Mouse (Mus musculus): Measurements from ENCODE around the gene Srprb.

Gene Srprb

DNA sequence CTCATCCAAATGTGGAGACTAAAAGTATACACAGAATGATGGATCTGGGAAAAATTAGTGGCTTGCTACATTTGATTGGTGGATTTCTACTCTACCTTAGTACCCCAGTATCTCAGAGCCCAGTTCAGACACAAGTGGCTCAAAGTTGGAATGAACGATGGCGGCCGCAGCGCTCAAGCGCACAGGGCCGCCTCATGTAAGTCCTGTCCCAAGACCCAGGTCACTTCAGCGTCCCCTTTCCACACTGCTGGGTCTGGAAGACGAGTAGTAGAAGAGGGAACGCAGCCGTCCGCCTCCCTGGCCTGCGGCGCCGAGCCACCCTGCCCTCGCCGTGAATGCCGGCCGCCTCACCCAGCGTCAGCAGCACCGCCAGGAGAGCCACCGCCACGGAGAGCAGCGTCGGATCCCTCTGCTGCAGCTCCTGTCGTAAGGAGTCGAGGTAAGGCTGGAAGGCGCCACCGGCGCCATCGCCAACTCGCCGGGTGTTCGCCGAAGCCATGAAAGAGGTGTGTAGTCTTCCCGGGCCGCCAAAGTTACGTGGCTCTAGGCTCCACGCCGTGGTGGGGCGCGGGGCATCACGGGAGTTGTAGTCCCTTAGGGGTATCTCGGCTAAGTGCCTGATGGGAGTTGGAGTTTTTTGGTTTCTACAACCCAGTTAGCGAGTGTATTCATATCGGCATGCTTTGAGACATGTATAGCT lies at the start of gene Srprb:
Gene Srprb (minus strand): TSS at position 577 of the 700 bp plus-strand sequence.
- peak; percentile 94 to 96 for DNase-seq

DNA sequence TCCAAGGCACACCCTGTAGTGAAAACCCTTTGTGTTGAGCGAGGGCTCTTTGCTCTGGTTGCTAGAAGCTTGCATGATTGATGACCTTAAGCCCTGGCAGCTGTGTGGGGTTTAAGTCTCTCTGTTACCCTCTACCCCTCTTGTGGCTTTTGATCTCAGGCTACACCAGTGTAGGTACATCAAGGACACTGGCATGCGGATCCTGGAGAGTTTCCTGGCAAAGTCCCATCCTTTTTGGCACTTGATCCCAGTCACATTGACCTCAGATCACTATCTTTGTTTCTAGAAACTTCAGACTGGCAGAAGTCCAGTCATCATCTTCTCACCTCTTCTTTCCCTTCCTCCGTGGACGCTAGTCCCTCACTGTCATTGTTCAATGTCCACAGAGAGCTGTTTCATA lies 46.7 kb upstream of the Srprb start:
- no peak for DNase-seq

DNA sequence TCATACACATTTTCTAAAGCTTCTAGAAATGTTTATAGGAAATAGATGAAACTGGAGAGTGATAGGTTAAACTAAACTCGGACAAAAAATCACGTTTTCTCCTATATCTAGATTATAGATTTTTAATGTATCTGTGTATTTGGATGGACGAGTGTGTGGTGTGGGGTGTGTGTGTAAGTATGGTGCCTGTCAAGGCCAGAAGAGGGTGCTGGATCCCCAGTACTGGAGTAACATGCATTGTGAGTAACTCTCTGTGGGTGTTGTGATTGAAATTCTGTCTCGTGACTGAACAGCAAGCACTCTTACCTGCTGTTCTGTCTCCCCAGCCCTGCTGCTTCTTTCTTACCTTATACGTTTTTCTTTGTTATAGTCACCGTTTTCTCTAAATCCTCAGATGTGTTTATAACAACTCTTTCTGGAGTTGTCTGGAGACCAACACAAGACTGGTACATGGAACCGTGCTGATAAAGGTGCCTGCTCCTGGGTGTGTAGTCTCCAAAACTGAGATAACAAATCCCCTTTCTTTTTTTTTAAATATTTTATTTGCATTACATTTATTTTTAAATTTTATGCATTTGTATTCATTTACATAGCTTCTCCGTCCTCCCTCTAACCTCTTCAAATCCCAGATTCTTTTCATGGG lies 44.7 kb upstream of the Srprb start:
- DNase-seq = no peak

DNA sequence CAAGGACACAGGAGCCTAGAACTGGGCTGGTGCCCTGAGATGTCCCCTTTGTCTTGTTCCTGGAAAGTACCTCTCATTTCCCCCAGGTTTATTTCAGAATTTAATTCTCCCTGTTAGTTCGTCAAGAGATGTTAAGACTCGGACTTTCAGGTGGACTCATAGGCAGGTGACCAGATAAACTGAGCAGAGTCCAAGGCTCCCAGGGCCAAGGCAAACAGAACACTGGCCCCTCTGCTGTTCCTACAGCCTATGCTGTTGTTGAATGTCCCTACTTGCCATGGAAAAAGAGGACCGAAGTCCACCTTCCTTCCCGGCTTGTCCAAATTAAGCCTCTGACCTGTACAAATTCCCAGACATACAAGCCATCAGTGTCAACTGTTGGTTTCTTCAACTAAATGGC lies 41.7 kb upstream of the Srprb start:
- DNase-seq = no peak

DNA sequence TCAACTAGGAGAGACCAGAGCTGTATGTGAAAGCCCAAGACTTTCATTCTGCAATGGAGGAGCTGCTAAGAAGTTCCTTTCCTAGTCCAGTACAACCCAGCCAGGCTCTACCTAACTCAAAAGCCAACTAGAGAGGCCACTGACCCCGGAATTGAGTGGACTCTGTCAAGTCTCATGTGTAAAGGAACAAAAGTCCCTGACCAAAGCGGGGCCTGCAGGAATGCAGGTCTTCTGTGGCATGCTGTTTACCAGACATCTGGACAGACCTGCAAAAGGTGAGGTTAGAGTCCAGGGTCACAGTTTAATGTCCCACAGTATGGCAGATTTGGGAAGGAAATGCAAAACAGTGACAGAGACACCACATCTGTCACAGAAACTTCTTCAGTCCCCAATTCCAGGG lies 39.3 kb upstream of the Srprb start:
- no peak for DNase-seq

DNA sequence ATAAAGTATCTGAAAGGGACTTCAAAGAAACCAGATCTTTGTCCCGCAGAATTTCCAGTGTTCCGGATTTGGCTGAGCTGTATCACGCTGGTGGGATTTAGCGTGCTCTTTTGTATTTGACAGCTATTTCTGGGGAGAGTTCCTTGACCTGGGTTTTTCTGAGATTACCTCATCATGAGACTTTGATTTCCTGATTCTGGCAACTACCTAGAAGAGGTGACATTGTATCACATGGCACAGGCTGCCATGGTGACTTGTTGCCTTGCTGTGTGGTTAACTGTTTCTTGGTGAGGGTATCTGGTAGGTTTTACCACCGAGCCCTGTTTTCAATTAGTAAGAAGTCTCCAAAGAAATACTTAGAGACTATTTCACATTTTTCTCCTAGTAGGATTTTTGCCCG lies 37.5 kb upstream of the Srprb start:
- no peak for DNase-seq

DNA sequence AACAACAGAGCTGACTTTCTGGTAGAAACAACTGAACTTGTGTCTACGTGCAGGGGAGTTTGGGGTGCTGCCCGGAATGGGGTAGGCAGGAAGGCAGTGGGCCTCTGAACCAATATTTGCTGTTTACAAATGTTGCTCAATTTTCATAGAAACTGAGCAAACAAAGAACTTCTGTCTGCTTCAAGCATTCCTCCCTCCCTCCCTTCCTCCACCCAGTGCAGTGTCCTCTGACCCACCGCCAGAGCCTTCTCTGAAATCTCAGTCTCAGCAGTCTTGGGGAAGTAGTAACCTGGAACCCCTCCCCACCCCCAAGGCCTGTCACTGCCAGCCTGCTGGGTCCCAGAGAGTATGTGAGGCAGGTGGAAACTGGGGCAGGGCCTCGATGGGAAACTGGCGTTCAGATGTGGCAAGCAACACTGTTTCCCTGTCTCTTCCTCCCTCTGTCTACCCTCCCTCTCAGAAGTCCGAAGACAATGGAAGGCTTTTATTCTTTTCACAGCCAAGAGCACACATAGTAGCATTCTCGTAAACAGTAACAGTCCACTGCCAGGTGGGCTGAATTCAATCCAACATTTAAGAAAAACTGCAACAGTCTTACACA lies 32.7 kb upstream of the Srprb start:
- DNase-seq = no peak

DNA sequence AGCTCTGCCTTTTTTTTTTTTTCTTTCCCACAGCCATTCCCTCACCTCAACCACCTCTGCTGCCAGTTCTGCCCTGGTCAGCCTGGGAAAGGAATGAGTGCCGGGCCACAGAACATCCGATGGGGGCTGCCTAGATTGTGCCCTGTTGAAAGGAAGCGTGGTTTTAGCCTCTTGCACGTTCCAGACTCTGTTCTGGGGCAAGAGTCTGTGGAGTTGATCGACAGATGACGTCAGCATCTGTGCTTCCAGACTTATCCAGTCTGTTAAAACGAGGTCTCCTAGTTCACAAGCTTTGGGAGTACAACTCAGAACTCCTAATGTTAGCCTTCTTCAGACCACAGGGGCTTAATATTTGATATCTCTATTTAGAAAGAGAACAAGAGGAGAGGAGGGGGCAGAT lies 32.1 kb upstream of the Srprb start:
- no peak for DNase-seq

DNA sequence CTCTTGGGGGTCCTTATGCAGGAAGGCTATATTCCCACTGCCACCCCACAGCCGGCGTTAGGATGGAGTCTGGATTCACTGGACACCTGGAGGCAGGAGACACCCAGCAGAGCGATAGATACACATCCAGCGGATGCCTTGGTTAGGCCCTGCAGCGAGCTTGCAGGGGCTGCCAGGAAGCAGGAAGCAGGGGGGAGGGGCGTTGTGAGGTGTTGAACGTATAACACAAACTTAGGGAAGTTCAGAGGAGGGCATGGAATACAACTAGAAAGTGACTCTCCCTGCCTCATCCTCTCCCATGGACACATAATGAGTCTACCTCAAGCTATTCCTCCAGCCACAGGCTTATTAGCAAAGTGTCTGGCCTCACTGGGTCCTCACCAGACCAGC lies 31.1 kb upstream of the Srprb start:
- no peak for DNase-seq

DNA sequence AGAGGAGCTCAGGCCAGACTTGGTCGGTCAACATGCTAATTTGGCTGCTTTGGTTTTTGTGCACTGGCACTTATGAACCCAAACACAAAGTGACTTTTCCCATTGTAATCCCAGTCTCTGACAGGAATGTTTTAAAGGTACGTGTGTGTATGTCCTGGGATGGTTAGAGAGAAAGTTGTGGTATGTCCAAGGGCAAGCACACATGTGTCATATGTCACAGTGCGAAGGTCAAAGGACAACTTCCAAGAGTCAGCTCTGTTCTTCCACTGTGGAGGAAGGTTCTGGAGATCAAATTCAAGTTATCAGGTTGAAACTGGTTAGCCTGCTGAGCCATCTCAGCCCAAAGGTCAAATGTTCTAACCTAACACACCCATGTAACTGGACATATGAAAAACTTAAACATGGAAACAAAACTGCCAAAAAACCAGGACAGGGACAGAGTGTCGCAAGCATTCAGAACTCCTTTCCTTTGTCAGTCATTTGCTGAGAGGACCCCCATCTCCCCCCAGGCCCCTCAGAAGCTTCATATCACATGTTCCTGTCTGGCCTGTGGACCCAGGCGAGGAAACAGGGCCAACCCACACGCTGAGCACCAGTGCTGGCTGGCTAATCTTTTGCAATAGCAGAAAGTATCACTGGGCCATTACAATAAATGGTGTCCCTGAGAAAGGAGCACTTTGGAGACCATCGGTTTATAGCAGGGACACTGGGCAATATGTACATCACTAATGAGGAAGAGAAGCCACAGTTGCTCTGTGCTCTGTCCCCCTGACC lies 30.5 kb upstream of the Srprb start:
- no peak for DNase-seq

DNA sequence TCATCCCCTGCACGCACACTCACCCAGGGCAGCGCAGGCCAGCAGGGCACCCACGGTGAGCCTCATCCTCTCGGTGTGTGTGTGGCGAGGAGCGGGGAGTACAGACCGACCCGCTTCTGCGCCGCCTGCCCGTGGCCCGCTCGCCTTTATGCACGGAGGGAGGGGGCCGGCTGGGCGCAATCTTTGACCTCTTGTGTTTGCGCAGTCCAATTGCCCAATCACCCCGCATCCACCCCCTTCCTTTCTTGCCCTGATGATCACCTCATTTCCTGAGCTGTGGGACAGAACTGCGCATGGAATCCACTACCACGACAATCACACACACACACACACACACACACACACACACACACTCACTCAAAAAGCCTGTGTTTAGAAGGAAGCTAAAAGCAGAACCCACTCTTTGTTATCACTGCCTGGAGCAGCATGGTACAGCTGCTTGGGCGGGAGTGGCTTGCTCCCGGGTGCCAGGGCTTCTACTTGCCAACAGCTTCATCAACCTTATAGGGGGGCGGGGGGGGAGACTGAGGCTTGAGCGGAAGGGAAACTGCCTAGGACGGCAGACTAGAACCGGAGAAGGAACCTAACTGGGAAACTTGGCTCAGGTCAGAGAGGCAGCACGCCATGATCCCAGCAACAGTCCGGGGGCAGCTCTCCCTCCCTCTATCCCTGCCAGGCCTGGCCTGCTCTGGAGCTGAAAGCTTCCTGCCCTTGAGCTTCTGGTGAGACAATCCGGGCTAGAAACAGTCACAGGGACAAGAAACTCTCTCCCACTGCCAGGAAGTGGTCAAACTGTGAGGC lies 28.4 kb upstream of the Srprb start, which contains the start of the genes Gm20425 and Trf:
Gene Gm20425 (minus strand): TSS at position 157 of the 801 bp plus-strand sequence.
Gene Trf (minus strand): TSS at position 294 of the 801 bp plus-strand sequence.
- peak; percentile 21 to 31 for DNase-seq

DNA sequence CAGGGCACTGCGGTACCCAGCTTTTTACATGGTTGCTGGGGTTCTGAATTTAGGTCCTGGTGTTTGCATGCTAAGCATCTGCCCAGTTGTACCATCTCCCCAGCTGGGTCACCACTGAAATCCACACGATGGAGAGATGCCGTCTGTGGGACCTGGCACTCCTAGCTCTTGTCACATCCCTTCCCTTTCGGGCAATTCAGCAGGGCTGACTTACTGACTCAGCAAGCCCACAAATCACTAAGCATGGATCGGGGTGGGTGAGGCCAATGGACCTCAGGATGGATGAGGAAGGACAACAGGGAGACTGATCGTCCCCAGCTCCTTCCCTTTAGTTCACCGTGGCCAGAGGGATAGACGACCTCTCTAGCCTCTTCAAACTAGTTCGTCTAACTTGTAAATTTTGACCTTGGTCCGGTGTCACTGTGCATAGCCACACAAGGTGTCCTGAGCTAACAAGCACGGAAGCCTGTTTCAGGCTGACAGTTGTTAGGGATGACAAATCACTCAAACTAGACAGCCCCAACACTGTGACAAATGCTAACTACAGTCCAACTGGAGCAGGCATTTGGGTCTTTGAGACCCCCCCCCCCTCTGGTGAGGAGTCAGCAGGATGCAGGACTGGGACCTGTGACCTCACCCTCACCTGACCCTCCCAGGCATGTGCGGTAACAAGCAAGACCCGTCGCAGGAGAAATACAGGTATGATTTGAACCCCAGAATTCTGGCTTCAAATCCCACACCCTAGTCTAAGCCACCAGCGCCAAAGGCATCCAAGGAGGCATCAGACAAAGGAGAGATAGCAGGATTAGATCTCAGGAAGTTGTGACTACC lies 27.3 kb upstream of the Srprb start:
- no peak for DNase-seq

DNA sequence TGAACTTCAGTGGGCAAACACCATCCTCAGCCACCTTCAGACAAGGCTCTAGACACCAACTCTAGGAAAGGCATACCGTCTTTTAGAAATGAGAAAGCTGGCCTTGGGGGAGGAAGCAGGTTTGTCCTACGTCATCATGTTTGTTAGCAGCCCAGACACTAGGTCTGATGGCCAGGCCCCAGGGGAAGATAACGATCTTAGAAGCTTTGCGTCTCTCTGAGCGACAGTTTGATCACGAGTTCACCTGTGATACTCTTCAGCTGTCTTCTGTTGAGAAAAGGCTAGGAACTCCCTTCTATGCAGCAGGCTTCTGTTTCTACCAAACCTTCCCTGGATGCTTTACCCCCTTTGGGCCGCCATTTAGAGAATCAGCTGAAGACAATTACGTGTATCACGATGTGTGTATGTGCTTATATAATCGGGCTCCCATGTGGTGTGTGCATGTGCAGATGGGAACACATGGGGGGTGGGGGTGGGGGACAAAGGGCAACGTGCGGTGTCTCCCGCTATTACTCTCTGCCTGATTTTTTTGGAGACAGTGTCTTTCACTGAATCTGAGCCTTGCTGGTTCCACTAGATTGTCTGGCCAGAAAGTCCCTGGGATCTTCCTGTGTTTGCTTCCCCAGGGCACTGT lies 26.6 kb upstream of the Srprb start:
- DNase-seq = no peak

DNA sequence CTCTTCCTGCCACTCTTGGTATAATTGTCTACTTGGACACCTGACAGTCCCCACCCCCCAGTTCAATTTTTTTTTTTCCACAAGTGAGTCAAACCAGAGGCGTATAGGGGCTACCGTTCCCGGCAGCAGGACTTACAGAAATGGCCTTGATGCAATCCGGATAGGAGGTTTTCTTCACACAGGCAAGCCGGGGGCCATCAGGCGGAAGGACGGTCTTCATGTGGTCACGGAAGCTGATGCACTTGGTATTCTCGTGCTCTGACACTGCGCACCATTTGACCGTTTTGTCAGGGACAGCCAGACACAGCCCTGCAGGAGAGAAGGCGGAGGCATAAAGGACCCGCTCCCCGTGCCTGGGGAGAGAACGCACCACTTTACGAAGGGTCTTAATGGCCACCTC lies 25.8 kb upstream of the Srprb start:
- no peak for DNase-seq

DNA sequence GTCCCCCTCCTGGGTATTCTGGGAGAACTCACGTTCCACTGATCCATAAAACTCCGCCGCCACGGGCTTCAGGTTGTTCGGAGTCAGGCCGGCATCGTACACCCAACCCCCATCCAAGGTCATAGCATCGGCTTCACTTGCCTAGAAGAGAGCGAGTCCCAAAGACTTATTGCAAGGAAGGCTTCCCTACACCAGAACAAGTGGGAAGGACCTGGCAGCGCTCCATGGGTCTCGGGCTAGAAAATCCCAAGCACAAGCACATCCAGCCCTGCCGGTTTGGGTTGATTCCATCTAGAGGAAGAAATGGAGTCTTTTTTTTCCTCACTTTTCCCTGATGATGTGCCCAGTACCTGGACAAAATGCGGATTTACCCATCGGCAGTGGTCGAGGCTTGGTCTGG lies 24.9 kb upstream of the Srprb start:
- DNase-seq = no peak

DNA sequence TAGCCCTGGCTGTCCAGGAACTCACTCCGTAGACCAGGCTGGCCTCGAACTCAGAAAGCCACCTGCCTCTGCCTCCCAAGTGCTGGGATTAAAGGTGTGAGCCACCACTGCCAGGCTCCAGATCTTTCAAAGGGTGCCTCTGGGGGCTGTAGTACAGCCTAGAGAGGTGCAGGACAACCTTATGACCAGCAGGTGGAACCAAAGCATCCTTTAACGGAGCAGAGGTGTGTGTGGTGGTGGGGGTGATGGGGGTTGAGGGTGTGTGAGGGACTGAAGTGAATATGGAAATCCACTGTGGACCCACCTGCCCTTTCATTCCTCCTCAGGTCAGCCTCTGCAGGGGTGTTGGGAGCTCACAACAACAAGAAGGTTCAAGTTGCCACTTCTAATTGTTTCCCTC lies 23.5 kb upstream of the Srprb start:
- DNase-seq = peak; percentile 40 to 46

DNA sequence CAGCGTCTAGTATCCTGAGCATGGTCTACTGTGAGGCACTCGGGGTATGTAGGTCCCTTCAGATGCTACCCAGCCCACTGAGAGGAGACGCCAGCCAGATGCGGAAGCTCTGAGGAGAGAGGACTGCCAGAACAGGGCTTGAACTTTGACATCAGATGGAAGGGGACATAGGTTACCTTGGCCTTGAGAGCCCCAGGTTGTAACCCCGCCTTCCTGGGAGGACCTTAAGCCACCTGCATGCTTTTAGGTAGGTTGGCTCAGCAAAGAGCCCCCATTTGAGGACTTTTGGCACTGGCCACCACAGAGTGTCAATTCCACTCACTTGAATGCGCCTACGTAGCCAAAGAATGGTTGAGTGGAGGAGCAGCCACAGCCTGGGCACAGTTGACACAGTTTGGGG lies 22.8 kb upstream of the Srprb start:
- DNase-seq = no peak

DNA sequence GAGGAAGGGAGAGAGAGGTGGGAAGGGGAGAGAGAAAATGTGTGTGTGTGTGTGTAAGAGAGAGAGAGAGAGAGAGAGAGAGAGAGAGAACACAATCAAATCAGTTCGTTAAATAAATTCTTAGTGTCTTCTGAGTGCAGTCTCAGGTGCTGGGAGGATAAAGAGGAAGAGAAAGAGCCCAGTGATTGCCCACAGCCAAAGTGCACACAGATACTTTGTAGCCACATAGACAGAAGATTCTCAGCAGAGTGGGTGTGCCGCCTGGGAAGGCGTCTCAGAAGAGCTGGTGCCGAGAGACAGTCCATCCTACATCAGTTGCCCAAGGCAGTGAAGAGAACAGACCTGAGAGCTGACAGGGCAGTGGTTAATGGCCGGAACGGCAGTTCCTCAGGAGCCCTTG lies 12.3 kb upstream of the Srprb start:
- DNase-seq = no peak

DNA sequence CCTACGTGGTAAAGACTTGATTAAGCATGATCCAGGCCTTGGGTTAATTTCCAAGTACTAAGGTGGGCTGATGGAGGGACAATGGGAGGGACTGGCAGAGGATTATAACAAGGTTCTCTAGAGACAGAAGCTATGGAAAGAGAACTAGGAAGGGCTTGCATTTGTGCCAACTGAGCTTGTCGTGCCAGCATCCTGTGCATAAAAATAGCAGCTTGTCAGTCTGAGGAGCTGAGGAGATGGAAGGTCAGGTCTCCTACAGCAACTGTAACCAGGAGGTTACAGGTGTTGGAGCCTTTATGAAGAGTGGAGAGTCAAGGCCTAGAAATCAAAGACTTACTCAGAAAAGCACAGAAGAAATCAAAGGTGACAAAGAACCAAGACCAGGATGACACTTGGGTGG lies 11.7 kb upstream of the Srprb start:
- DNase-seq = no peak

DNA sequence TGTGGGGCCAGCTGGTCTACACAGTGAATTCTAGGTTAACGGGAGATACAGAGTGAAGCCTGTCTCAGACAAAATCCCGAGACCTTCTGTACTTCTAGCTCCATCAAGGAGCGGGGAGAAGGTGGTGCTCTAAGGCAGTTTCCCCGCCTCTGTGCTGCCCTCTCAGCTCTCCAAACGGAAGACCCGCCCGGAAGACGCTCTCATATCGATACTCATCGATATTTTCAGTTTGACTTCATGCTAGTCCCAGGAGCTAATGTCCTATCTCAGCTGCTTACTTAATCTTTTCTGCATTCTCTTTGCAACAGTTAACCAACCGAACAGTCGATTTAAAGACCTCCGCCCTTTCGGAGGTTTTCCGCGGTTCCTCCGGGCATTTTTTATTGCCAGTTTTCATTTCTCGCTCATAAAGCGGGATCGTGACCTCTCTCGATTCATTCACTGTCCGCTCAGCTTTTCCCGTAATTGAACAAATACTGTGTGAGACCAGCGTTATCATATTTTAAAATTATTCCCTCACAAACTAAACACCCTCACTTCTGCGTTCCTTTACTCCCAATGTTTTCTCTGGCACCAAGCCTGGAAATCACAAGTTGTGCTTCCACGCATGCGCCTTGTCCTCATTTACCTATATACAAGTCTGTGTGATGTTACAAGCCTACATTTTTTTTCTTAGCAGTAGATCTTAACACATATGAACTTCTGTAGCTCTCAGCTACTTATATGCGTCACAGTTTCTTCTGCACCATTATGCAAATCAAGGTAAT lies 10.9 kb upstream of the Srprb start:
- no peak for DNase-seq
